Mouse (Mus musculus): ENCODE measurements around the gene Cyp2c23. TPM values are rescaled to one million over a fixed set of nuclear protein-coding genes. Genes with fewer than 3 reads are reported as not detected.

The Cyp2c23 gene
- polyA plus RNA-seq, 1 experiment, result 0.31 TPM

DNA sequence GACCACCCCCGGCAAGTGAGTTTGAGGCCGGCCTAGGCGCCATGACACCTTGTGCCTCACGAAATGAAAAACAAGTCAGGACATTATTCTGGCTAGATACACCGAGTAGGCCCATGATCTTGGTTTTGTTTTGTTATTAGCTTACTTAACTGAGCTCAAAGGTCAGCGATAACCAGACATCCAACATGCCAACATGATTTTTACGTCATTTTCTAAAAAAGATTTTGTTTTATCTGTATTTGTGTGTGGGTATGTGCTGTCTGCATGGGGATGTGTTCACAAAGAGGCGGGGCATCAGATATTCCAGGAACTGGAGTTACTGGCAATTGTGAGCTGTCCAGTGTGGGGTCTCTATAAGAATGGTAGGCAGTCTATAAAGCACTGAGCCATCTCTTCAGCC is 56.9 kb downstream of the Cyp2c23 start:
- DNase-seq (ENCODE audit: low read depth), result no peak

- no peak for DNase-seq (ENCODE audit: low read depth)
Observed at GRCm38 (mm10) chr19:43968436-43969026, 60.5 kb downstream of the Cyp2c23 start.

- DNase-seq (ENCODE audit: low read depth), result no peak
Observed at GRCm38 (mm10) chr19:43966481-43966880, 62.5 kb downstream of the Cyp2c23 start.

GRCm38 (mm10) chr19:43965496-43966085 is 63.4 kb downstream of the Cyp2c23 start:
- no peak for DNase-seq (ENCODE audit: low read depth)

DNA sequence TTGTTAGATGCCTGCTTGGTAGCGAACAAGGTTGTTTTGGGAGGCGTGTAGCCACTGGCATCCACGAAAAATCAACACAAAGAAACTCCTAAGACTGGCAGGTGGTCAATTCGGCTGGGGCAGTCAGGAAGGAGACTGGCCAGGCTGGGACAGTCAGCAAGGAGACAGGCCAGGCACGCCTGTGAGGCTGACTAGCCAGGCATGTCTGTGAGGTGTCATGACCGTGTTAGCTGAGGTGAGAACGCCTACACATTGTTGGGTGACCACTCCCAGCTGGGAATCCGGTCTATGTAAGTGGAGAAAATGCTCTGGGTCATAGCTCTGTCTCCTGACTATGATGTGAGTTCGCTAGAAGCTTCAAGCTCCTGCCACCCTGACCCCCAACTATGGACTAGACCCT is 66.2 kb downstream of the Cyp2c23 start:
- DNase-seq (ENCODE audit: low read depth), result no peak

DNA sequence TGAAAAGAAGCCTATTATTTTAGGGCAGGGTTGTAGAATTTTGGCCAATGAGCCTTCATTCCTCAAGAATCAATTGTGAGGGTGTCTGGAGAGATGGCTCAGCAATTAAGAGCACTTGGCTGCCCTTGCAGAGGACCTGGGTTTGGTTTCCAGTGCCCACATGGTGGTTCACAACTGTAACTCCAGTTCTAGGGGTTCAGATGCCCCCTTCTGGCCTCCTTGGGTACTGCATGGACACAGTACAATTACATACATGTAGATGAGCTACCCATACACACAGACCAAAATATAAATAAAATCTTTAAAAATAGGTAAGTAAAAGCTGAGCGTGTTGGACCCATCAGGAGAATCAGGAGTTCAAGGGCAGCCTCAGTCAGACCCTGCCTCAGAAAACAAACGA is 67.8 kb downstream of the Cyp2c23 start:
- DNase-seq (ENCODE audit: low read depth), result no peak

GRCm38 (mm10) chr19:43960014-43960413 is 69.0 kb downstream of the Cyp2c23 start:
- DNase-seq (ENCODE audit: low read depth), result no peak

DNA sequence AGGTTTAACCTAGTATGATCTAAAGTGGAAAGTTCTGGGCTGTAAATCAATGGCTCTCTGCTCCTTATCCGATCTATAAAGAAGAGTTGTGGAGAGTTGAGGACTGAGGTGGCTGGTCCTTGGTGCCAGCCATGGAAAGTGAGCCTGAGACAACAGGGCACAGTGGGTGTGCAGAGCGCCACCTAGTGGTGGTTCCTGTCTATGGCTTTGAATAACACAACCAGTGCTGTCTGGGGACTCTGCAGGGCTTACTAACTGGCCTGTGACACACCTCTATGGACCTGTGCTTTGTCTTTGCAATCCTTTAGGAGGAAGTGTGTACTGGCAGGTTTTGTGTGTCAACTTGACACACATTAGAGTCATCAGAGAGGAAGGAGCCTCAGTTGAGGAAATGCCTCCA is 69.8 kb downstream of the Cyp2c23 start:
- DNase-seq (ENCODE audit: low read depth), result no peak

DNA sequence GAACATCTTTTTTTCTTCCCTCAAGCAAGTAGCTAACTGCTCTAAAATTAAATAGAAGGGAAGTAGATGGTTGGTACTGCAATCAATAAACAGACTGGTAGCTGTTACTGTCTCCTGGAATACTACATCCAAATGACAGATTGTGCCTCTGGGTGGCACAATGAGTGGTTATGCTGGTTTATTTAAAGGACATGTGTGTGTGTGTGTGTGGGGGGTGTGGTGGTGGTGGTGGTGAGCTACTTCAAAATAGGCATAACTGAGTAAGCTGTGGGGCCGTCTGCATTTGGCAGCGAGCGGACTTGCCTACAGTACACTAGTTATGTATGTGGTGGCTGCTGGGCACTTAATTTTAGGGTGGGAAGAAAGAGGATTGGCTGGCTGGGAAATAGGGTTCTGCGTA is 71.1 kb downstream of the Cyp2c23 start:
- DNase-seq (ENCODE audit: low read depth), result no peak

DNA sequence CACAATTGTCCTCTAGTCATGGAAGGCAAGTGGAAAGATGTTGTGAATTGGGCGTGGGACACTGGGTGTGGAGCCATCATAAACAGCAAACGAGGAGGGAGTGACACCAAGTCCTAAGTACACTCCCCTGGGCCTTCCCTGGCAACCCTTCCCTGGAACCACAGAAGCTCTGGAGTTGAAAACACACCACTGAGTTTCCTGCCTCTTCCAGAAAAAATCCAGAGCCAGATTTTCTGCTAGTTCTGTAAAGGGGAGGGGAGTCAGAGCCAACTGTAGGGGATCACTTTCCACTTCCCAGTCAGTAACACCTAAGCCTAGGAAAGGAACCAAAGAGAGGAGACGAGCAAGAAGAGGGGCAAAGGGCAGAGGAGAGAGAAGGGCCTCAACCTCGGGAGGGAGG is 71.6 kb downstream of the Cyp2c23 start:
- DNase-seq (ENCODE audit: low read depth), result no peak

- DNase-seq (ENCODE audit: low read depth), result no peak
Observed at GRCm38 (mm10) chr19:43955266-43955665, 73.7 kb downstream of the Cyp2c23 start.

Other genes starting within 250 kb of the Cyp2c23 start
- gene Abcc2, start 247.0 kb downstream of the Cyp2c23 start, polyA plus RNA-seq (2012; rRNA removed), result 0.14 and 0.28 TPM in 2 replicates
- 31.1 and 31.6 TPM in 2 replicates for gene Dnmbp, start 89.0 kb downstream of the Cyp2c23 start, polyA plus RNA-seq (2012; rRNA removed)
- 18.6 and 29.0 TPM in 2 replicates for gene Cpn1, start 42.7 kb downstream of the Cyp2c23 start, polyA plus RNA-seq (2012; rRNA removed)
- 9.5 and 9.9 TPM in 2 replicates for gene Erlin1, start 40.6 kb upstream of the Cyp2c23 start, polyA plus RNA-seq (2012; rRNA removed)
- 19.4 and 20.0 TPM in 2 replicates for gene Chuk, start 78.3 kb upstream of the Cyp2c23 start, polyA plus RNA-seq (2012; rRNA removed)
- gene Cwf19l1, start 106.7 kb upstream of the Cyp2c23 start, polyA plus RNA-seq (2012; rRNA removed), result 8.0 and 8.5 TPM in 2 replicates
- gene Bloc1s2, start 117.2 kb upstream of the Cyp2c23 start, polyA plus RNA-seq (2012; rRNA removed), result 21.3 and 22.1 TPM in 2 replicates
- gene Pkd2l1, start 163.2 kb upstream of the Cyp2c23 start, polyA plus RNA-seq (2012; rRNA removed), result 0.84 and 1.1 TPM in 2 replicates
- 6.0 and 11.4 TPM in 2 replicates for gene Scd3, start 174.1 kb upstream of the Cyp2c23 start, polyA plus RNA-seq (2012; rRNA removed)

Measured in gonadal fat pad, adult 2 months (tissue).